Mouse (Mus musculus): ENCODE results near the gene Cnn2. TPM values are rescaled to one million over a fixed set of nuclear protein-coding genes. Genes with fewer than 3 reads are reported as not detected.

Cnn2 gene
- polyA plus RNA-seq, 1 experiment from 2014 or later = 216 TPM

- peaks cover 40% of the 10 kb centered on the region for H3K4me1 ChIP-seq (replicated peaks)
- 0 out of 2 replicates have a peak overlapping the region, but pooled peaks have one; percentile 8 for H3K4me2 ChIP-seq
- 0 out of 2 replicates have a peak, but pooled peaks cover 12% of the 10 kb centered on the region for H3K9me3 ChIP-seq
- peaks cover 44% of the 10 kb centered on the region for H3K36me3 ChIP-seq
- no peak overlapping the region for H3K9ac ChIP-seq (replicated peaks)
- H3K4me3 ChIP-seq (replicated peaks) = no peak overlapping the region
- WGBS = 67% methylated on average over 12 of the region's 12 CpGs
- H3K27ac ChIP-seq = no peak overlapping the region
- H3K27me3 ChIP-seq = 0 out of 2 replicates have a peak, but pooled peaks cover 3% of the 10 kb centered on the region
- ATAC-seq (ENCODE audit: insufficient number of reproducible peaks, insufficient read depth, low FRiP score, low TSS enrichment, low read depth) = no peak
Measured at GRCm38 (mm10) chr10:79991099-79991498, 2.7 kb downstream of the Cnn2 start.

DNA sequence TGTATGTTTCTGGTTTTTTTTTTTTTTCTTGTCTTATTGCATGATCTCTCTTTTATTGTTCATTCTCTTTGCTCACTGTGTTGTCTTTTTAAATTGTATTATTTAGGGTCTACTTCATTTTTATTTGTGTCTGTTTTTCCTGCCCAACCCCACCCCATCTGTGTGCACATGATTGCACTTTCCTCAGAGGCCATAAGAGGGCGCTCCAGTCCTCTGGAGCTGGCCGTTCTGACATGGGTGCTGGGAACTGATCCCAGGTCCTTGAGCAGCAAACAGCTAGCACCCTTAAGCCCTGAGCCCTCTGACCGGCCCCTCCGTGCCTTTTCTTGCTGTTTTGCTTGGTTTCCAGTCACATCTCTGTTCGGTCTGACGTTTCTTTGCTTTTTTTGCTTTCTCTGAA, 3.2 kb downstream of the Cnn2 start:
- Histone ChIP-seq H3K9me3 (0 out of 2 replicates have a peak, but pooled peaks cover 12% of the 10 kb centered on the region), H3K36me3 (peaks cover 44% of the 10 kb centered on the region), H3K4me1 (replicated peaks) (peaks cover 35% of the 10 kb centered on the region), H3K4me2 (no peak overlapping the region), H3K27ac (no peak overlapping the region), H3K4me3 (replicated peaks) (no peak overlapping the region), H3K27me3 (0 out of 2 replicates have a peak, but pooled peaks cover 3% of the 10 kb centered on the region), H3K9ac (replicated peaks) (no peak overlapping the region)
- 84% methylated on average over 6 of the region's 6 CpGs for WGBS
- ATAC-seq (ENCODE audit: insufficient number of reproducible peaks, insufficient read depth, low FRiP score, low TSS enrichment, low read depth) = no peak

- H3K4me2 ChIP-seq = no peak overlapping the region
- H3K36me3 ChIP-seq = peaks cover 44% of the 10 kb centered on the region
- ATAC-seq (ENCODE audit: insufficient number of reproducible peaks, insufficient read depth, low FRiP score, low TSS enrichment, low read depth) = no peak
- 91% methylated on average over 16 of the region's 16 CpGs for WGBS
- 0 out of 2 replicates have a peak, but pooled peaks cover 12% of the 10 kb centered on the region for H3K9me3 ChIP-seq
- H3K9ac ChIP-seq (replicated peaks) = no peak overlapping the region
- H3K4me3 ChIP-seq (replicated peaks) = no peak overlapping the region
- H3K27me3 ChIP-seq = peaks cover 20% of the 10 kb centered on the region
- peaks cover 23% of the 10 kb centered on the region for H3K4me1 ChIP-seq (replicated peaks)
- no peak overlapping the region for H3K27ac ChIP-seq
Measured at GRCm38 (mm10) chr10:79994397-79995115, 6.2 kb downstream of the Cnn2 start.

DNA sequence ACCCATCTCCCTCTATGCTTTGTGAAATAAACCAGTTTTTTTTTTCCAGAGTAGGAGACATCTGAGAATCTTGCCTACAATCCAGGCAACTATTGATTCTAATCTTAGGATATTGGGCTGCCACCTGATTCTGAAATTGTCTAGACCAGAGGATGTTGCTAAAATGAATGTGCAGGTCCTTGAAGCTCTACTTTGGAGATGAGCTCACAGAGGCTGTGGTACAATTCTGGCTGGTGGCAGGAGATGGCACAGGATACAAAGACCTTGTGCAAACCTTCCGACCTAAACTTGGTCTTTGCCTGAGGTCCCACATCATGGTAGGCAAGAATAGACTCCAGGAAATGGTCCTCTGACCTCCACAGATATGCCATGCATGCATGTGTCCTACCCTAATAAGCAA, 7.3 kb downstream of the Cnn2 start:
- H3K4me3 ChIP-seq (replicated peaks) = no peak overlapping the region
- peaks cover 15% of the 10 kb centered on the region for H3K4me1 ChIP-seq (replicated peaks)
- no peak for ATAC-seq (ENCODE audit: insufficient number of reproducible peaks, insufficient read depth, low FRiP score, low TSS enrichment, low read depth)
- 75% methylated on average over 1 of the region's 1 CpGs for WGBS
- 0 out of 2 replicates have a peak, but pooled peaks cover 12% of the 10 kb centered on the region for H3K9me3 ChIP-seq
- peaks cover 29% of the 10 kb centered on the region for H3K27me3 ChIP-seq
- peaks cover 44% of the 10 kb centered on the region for H3K36me3 ChIP-seq
- no peak overlapping the region for H3K27ac ChIP-seq
- H3K4me2 ChIP-seq = peak overlapping the region; percentile 88; the same call in 1 of the 2 replicates
- no peak overlapping the region for H3K9ac ChIP-seq (replicated peaks)

DNA sequence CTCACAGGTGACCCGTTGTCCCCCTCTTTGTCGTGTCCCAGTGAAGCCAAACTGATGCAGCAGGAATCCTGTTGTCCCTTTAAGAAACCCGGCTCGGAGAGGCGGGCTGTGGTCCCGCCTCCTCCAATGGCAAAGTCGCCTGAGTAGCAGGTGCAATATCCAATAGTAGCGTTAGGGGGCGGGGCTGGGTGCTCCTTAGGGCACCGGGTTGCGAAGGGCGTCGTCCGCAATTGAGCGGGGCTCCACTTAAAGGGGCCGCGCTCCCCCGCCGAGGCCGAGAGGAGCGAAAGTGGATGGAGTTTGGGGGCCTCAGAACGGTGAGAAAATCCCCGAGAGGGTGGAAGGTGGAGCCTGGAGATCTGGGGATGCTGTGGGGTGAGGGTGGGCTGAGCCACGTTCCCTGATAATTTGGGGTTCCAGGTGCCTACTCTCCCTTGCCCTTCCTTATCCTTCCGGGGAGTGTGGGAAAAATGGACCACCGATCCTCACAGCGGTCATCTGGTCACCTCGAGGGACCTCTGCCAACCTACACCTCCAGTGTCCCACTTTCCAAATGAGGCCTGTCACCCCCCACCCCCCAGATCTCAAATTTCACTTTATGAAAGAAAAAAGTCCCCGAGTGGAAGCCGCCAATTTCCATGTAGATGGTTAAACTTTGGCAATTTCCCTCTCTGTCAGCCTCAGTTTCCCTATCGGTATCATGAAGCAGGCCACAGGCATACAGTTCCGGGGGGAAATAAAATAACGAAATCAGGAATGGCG, 8.1 kb downstream of the Cnn2 start, which contains the start of gene Abca7:
Abca7 (plus strand) TSS at position 223 of the 762 bp plus-strand sequence.
- WGBS = under 1% methylated on average over 34 of the region's 34 CpGs
- Histone ChIP-seq H3K27ac (peak within 1 kb of the TSS; percentile 47), H3K9me3 (0 out of 2 replicates have a peak, but pooled peaks cover 4% of the 10 kb centered on the region), H3K4me2 (peak within 1 kb of the TSS; percentile 88), H3K4me1 (replicated peaks) (peaks cover 15% of the 10 kb centered on the region), H3K4me3 (replicated peaks) (peak within 1 kb of the TSS; percentile 49), H3K36me3 (peaks cover 35% of the 10 kb centered on the region), H3K9ac (replicated peaks) (peak within 1 kb of the TSS; percentile 56), H3K27me3 (peaks cover 37% of the 10 kb centered on the region)
- peak; percentile 81 for ATAC-seq (ENCODE audit: insufficient number of reproducible peaks, insufficient read depth, low FRiP score, low TSS enrichment, low read depth)

DNA sequence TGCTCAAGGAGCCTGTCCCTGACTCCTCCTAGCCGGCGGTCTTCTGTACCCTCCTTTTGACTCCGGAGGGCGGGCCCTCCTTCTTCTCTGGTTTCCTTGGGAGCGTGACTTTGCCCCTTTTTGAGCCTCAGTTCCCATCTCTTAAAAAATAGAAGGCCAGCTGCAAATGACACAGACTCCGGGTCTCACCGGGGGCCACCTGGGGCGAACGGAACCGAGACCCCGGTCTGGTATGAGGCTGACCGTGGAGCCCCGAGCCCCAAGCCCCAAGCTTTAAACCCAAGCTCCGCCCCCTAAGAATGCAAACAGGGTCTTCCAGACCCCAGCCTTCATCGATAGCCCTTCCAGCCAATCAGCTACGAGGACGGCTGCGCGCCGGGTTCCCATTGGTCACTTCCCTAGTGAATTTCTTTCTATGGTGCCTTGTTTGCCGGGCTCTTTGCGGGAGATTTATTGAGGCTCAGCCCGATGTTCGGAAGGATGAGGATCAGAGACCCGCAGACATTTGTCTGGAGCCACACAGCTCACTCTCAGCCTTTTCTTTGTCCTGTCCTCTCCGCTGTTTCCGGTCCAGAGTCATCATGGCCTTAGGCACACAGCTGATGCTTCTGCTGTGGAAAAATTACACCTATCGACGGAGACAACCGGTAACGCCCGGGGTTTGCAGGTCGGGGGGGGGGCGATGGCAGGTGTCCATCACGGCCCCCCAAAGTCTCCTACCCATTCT, 8.8 kb downstream of the Cnn2 start:
- H3K9me3 ChIP-seq = no peaks in the 10 kb centered on the region
- H3K27me3 ChIP-seq = peaks cover 44% of the 10 kb centered on the region
- H3K9ac ChIP-seq (replicated peaks) = 0 out of 2 replicates have a peak overlapping the region, but pooled peaks have one; percentile 56
- ATAC-seq (ENCODE audit: insufficient number of reproducible peaks, insufficient read depth, low FRiP score, low TSS enrichment, low read depth) = peak; percentile 56
- H3K4me3 ChIP-seq (replicated peaks) = peak overlapping the region; percentile 49
- 1% methylated on average over 35 of the region's 35 CpGs for WGBS
- peak overlapping the region; percentile 47; the same call in 1 of the 2 replicates for H3K27ac ChIP-seq
- peak overlapping the region; percentile 88 for H3K4me2 ChIP-seq
- H3K4me1 ChIP-seq (replicated peaks) = peaks cover 15% of the 10 kb centered on the region
- H3K36me3 ChIP-seq = peaks cover 28% of the 10 kb centered on the region

- Histone ChIP-seq H3K36me3 (peaks cover 22% of the 10 kb centered on the region), H3K27ac (no peak overlapping the region), H3K27me3 (peaks cover 51% of the 10 kb centered on the region), H3K4me1 (replicated peaks) (peaks cover 17% of the 10 kb centered on the region), H3K4me2 (peak overlapping the region; percentile 88), H3K4me3 (replicated peaks) (peak overlapping the region; percentile 49), H3K9ac (replicated peaks) (peak overlapping the region; percentile 47; the same call in 1 of the 2 replicates), H3K9me3 (no peaks in the 10 kb centered on the region)
- ATAC-seq (ENCODE audit: insufficient number of reproducible peaks, insufficient read depth, low FRiP score, low TSS enrichment, low read depth) = no peak
- 6% methylated on average over 15 of the region's 15 CpGs for WGBS
Measured at GRCm38 (mm10) chr10:79997819-79998218, 9.4 kb downstream of the Cnn2 start.

GRCm38 (mm10) chr10:80001945-80002344, 13.6 kb downstream of the Cnn2 start:
- H3K27me3 ChIP-seq = peaks cover 67% of the 10 kb centered on the region
- no peaks in the 10 kb centered on the region for H3K36me3 ChIP-seq
- peaks cover 20% of the 10 kb centered on the region for H3K4me1 ChIP-seq (replicated peaks)
- H3K9me3 ChIP-seq = no peaks in the 10 kb centered on the region
- 75% methylated on average over 9 of the region's 9 CpGs for WGBS
- no peak overlapping the region for H3K9ac ChIP-seq (replicated peaks)
- no peak overlapping the region for H3K4me2 ChIP-seq
- no peak overlapping the region for H3K27ac ChIP-seq
- H3K4me3 ChIP-seq (replicated peaks) = no peak overlapping the region
- ATAC-seq (ENCODE audit: insufficient number of reproducible peaks, insufficient read depth, low FRiP score, low TSS enrichment, low read depth) = no peak

DNA sequence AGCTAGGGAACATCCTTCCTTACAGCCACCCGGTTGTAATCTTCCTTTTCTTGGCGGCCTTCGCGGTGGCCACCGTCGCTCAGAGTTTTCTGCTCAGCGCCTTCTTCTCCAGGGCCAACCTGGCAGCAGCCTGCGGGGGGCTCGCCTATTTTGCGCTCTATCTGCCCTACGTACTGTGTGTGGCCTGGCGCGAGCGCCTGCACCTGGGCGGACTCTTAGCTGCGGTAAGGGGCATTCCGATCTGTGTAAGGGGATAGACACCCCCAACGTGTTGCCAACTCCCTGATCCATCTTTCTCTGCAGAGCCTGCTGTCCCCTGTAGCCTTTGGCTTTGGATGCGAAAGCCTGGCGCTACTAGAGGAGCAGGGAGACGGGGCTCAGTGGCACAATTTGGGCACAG, 14.4 kb downstream of the Cnn2 start:
- 27% methylated on average over 21 of the region's 21 CpGs for whole genome bisulfite sequencing
- H3K4me2 ChIP-seq = no peak overlapping the region

DNA sequence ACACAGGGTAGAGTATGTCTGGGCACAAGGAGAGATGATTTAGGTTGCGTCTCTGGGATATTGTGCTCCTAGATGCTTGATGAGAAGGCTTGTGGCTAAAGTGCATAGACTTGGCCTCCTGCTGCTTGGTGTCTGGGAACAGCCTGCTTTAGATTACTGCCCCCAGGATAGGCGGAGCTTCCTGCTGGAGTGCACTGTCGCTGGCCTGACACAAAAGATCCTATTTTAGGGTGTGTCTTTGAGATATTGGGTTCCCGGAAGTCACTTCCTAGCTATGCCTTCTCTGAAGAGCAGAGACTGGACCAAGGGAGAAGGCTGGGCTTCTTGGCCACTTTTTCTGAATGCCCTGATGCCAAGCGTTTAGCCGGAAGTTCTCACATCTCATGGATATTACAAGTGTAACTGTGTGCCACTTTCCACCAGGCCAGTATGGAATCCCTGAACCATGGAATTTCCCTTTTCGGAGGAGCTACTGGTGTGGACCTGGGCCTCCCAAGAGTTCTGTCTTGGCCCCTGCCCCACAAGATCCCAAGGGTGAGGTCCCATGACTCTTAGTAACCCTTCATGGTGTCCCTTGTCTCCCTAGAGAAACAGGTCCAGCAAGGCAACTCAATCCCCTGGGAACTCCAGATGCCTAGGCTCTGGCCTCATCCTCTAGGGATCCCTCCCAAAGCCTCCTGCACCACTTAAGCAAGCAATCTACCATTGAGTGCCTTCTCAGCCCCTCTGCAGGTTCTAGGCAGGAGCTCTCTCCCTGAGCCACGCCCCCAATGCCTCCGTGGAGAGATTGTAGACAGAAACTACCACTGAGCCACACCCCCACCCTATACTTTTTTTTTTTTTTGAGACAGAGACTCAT, 15.2 kb downstream of the Cnn2 start:
- Histone ChIP-seq H3K4me3 (replicated peaks) (no peak overlapping the region), H3K9me3 (no peaks in the 10 kb centered on the region), H3K27ac (no peak overlapping the region), H3K36me3 (no peaks in the 10 kb centered on the region), H3K4me2 (no peak overlapping the region), H3K4me1 (replicated peaks) (peaks cover 8% of the 10 kb centered on the region), H3K27me3 (peaks cover 56% of the 10 kb centered on the region), H3K9ac (replicated peaks) (no peak overlapping the region)
- no peak for ATAC-seq (ENCODE audit: insufficient number of reproducible peaks, insufficient read depth, low FRiP score, low TSS enrichment, low read depth)
- 65% methylated on average over 9 of the region's 9 CpGs for WGBS

More for the DNA sequence above, 14.4 kb downstream of the Cnn2 start:
- no peaks in the 10 kb centered on the region for H3K9me3 ChIP-seq
- peaks cover 64% of the 10 kb centered on the region for H3K27me3 ChIP-seq
- peaks cover 13% of the 10 kb centered on the region for H3K4me1 ChIP-seq (replicated peaks)
- H3K36me3 ChIP-seq = no peaks in the 10 kb centered on the region
- H3K27ac ChIP-seq = no peak overlapping the region
- H3K9ac ChIP-seq (replicated peaks) = no peak overlapping the region
- H3K4me3 ChIP-seq (replicated peaks) = no peak overlapping the region
- ATAC-seq (ENCODE audit: insufficient number of reproducible peaks, insufficient read depth, low FRiP score, low TSS enrichment, low read depth) = no peak
